Mouse (Mus musculus): ENCODE measurements at regions not wholly inside any gene's neighbourhood (a gene's known extent, or its start where the extent isn't known, plus 50 kb on each side); places are given as distances from the start of the nearest gene placed in this dataset.

DNA sequence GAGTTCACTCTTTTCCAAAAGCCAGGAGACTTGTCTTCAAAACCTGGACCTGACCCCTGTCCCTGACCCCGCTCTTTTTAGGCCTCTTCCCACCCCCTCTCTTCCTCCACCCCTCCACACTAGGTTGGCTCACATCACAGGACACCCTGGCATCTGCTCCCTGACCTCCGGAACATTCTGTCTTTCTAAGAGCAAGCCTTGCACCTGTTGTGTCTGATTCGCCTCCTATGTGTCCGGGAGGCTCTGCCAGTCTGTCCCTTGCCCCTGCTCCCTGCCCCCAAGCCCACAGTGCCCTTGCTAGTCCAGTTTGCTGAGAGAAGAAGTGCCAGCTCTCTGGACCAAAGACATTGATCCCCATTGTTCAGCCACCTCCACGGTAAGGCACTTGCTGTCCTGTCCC, 138.3 kb upstream of the Ajap1 start:
- TF ChIP-seq POLR2A (IDR thresholded peaks at IDR 0.05; ENCODE audit: low read depth, low read length) (no peak), CTCF (conservative IDR thresholded peaks at IDR 0.05; ENCODE audit: insufficient read depth, insufficient read length, low read depth, low read length) (no peak)
